Mouse (Mus musculus) megakaryocyte, embryonic 14.5 days (primary cell): Measurements from ENCODE around the gene Kri1.

ENCODE experiments used
- FLI1 ChIP-seq: IDR thresholded peaks from 2 replicates; pipeline ENCODE4 v1.6.1; 2012; ENCODE audit warnings: low read length, inconsistent platforms, mixed read lengths
- GATA1 ChIP-seq: IDR thresholded peaks from 3 replicates; pipeline ENCODE4 v1.6.1; 2012; ENCODE audit warnings: mixed read lengths, low read length, inconsistent platforms, borderline replicate concordance

GRCm38 (mm10) chr9:21334747-21335146, 47.0 kb upstream of the Kri1 start:
- TF ChIP-seq GATA1, result no peak
- no peak for TF ChIP-seq FLI1
